Mouse (Mus musculus) forebrain, embryonic 15.5 days (tissue): ENCODE measurements around the gene Rps17. TPM values are rescaled to one million over a fixed set of nuclear protein-coding genes. Genes with fewer than 3 reads are reported as not detected.

ENCODE experiments used
- ATAC-seq: fragments of 200-750 bp; cut with Nextera tagmentation; replicated peaks from 2 replicates; pipeline ENCODE4 v1.8.0; 2017; ENCODE audit warnings: mild to moderate bottlenecking, moderate TSS enrichment, moderate library complexity
- H3K27ac ChIP-seq: fragments of 300-500 bp; sonication (generic); replicated peaks from 2 replicates; pipeline ENCODE4 v1.5.1; 2015; ENCODE audit warnings: mild to moderate bottlenecking, inconsistent platforms
- H3K27me3 ChIP-seq: fragments of 300-500 bp; sonication (generic); 2 replicates; pipeline ENCODE4 v1.6.1; 2015; ENCODE audit warnings: inconsistent platforms
- H3K36me3 ChIP-seq: fragments of 300-500 bp; sonication (generic); 2 replicates; pipeline ENCODE4 v1.6.1; 2015; ENCODE audit warnings: mild to moderate bottlenecking, inconsistent platforms
- H3K4me1 ChIP-seq: fragments of 300-500 bp; sonication (generic); 2 replicates; pipeline ENCODE4 v1.6.1; 2015; ENCODE audit warnings: inconsistent platforms
- H3K4me2 ChIP-seq: fragments of 300-500 bp; sonication (generic); replicated peaks from 2 replicates; pipeline ENCODE4 v1.6.1; 2015; ENCODE audit warnings: mild to moderate bottlenecking, inconsistent platforms
- H3K4me3 ChIP-seq: fragments of 300-500 bp; sonication (generic); 2 replicates; pipeline ENCODE4 v1.5.1; 2015; ENCODE audit warnings: mild to moderate bottlenecking, inconsistent platforms
- H3K9ac ChIP-seq: fragments of 300-500 bp; sonication (generic); replicated peaks from 2 replicates; pipeline ENCODE4 v1.6.1; 2015; ENCODE audit warnings: mild to moderate bottlenecking, inconsistent platforms
- H3K9me3 ChIP-seq: fragments of 300-500 bp; sonication (generic); 2 replicates; pipeline ENCODE4 v1.6.1; 2016; ENCODE audit warnings: inconsistent platforms
- WGBS: fragments of 180-500 bp; shearing (Covaris S2); methylation state at CpG from one replicate; pipeline ENCODE4 v1.1.7; 2015; ENCODE audit warnings: mixed read lengths; 5-methylcytosine and 5-hydroxymethylcytosine counted together
- polyA plus RNA-seq: library from polyadenylated mRNA; unstranded; fragments of >200 nt; fragmentation: Nextera tagmentation; extraction: Ambion mirVana; gene quantifications from 2 replicates; pipeline ENCODE4 v1.2.1, GENCODE M21; 2015

The Rps17 gene
- 804 and 852 TPM in 2 replicates for polyA plus RNA-seq

DNA sequence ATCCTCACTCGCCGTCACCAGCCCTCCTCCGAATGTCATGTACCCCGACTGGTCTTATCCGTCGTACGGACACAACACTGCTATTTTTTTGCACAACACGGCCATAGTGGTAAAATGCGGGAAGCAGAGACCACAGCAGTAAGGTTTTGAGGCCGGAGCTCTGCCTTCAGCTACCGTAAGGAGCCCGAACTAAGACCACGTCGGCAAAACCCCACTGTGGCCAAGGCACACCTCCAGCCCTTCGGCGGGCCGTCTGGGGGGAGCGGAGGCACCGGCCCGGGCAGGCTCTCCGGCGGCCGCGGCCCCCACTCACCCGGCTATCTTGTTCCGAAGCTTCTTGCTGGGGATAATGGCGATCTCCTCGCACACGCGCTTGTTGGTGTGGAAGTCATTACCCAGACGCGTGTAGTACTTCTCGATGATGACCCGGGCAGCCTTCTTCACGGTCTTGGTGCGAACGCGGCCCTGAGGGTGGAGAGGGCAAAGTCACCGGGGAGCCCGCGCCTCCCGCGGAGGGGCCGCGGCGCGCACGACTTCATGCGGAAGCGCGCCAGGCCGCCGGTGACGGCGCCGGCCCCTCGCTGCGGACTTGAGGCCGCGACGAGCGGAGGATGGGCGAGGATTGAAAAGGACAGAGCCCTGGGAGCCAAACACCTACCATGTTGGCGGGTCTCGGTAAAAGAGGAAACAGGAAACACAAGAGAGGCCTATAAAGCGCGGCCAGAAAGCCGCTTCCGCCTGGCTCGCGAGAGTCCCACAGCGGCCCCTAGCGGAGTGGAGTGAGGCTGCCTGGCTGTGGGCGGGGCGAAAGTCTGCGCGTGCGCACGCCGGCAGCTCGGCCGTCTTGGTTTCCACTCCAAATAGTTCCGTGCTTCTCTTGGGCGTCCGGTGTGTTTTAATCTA, at the start of gene Rps17:
Gene Rps17 (minus strand): TSS at position 711 of the 903 bp plus-strand sequence.
- ATAC-seq = peak; percentile 94
- peak within 1 kb of the TSS; percentile 71 for H3K9ac ChIP-seq
- no peaks in the 10 kb centered on the region for H3K9me3 ChIP-seq
- peak within 1 kb of the TSS; percentile 53 for H3K4me3 ChIP-seq
- under 1% methylated on average over 85 of the region's 85 CpGs for WGBS
- H3K27me3 ChIP-seq = no peaks in the 10 kb centered on the region
- H3K4me1 ChIP-seq = peaks cover 25% of the 10 kb centered on the region
- peak within 1 kb of the TSS; percentile 91 for H3K27ac ChIP-seq
- peaks cover 36% of the 10 kb centered on the region for H3K36me3 ChIP-seq
- H3K4me2 ChIP-seq = peak within 1 kb of the TSS; percentile 75

DNA sequence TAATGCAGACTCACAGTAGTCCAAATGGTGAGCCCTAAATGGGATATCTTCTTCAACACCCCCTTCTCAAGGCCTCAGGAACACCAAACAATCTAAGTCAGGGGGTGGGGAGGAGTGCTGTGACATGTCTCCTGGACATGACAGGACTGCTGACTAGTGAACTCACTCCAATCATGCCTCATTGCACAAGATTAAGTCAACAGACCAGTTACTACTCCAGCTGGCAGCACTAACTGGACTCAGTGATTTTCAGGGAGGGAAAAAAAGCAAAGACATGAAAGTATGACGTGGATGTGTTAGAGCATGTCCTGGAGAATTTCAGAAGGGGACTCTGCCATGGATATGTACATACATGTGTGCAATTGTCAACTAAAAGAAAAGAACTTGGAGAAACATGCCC, 34.3 kb upstream of the Rps17 start:
- H3K9ac ChIP-seq = no peak overlapping the region
- WGBS = 80% methylated on average over 1 of the region's 1 CpGs
- ATAC-seq = no peak
- no peak overlapping the region for H3K4me3 ChIP-seq
- H3K36me3 ChIP-seq = no peaks in the 10 kb centered on the region
- no peaks in the 10 kb centered on the region for H3K9me3 ChIP-seq
- H3K4me2 ChIP-seq = no peak overlapping the region
- no peaks in the 10 kb centered on the region for H3K4me1 ChIP-seq
- no peak overlapping the region for H3K27ac ChIP-seq
- no peaks in the 10 kb centered on the region for H3K27me3 ChIP-seq

DNA sequence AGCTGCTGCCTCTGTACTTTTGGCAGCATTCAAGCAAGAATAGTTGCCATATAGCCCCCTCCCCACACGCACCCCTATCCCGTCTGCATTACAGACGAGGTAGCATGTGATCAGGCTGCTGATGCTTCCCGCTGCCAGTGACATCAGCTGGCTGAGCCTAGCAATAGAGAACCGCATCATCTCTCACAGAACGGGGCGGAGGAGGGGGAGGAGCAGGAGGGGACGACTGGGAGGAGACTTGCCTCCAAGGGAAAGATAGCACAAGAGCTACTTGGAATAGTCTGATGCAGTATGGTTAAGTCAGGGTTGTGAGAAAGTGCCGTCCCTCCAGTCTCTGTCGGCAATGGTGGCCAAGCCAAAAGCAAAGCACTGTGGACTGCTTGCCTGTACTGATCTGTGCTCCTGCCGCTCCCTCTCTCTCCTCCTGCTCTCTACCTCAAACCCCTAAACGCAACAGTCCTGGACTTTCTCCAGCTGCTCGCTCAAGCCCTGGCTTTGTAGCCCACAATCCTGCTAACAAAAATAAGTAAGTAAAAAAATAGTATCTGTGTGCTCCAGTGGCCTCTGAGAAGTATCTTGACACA, 27.4 kb upstream of the Rps17 start:
- no peaks in the 10 kb centered on the region for H3K9me3 ChIP-seq
- peak overlapping the region; percentile 49 for H3K4me2 ChIP-seq
- H3K27me3 ChIP-seq = no peaks in the 10 kb centered on the region
- 0 out of 2 replicates have a peak overlapping the region, but pooled peaks have one; percentile 19 for H3K27ac ChIP-seq
- H3K4me3 ChIP-seq = peak overlapping the region; percentile 32
- H3K9ac ChIP-seq = peak overlapping the region; percentile 35
- 4% methylated on average over 13 of the region's 13 CpGs for WGBS
- ATAC-seq = peak; percentile 99
- no peaks in the 10 kb centered on the region for H3K36me3 ChIP-seq
- peaks cover 12% of the 10 kb centered on the region; the same call in 1 of the 2 replicates for H3K4me1 ChIP-seq

DNA sequence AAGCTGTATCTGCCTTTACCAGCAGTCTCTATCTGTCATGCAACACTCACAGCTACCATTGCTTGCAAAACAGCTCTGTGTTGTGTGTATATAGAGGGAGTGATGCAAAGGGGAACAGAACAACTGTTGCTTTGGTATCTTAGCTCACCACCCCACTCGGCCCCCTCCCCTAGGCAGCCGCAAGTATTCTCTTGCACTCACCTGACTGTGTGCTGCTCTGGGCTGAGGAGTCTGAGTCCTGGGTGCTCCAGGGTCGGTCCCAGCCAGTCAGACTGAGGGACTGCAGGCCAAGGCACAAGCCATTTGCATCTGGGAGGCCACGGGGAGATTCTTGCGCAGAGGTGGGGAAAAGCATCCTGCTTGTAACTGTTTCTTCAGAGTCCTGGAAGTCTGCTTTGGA, 26.8 kb upstream of the Rps17 start:
- peak overlapping the region; percentile 32 for H3K4me3 ChIP-seq

DNA sequence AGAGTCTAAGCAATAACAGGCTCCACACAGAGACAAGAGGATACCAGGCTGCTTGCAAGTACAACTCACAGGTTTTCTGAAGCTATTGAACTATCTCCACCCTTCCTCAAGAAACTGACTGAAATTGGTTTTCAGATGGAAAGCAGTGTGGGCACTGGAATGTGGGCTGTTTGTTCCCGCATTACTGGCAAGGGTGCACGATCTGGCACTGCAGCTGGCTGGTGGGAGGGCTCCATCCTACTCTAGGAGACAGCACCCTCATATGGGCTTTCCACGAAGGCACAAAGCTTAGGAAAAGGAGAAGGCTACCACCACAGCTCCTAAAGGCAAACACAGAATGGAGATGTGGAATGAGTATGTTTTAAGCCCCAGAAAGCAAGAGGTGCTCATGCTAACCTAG, 24.7 kb upstream of the Rps17 start:
- 67% methylated on average over 3 of the region's 3 CpGs for whole genome bisulfite sequencing
- Histone ChIP-seq H3K9ac (no peak overlapping the region), H3K4me2 (no peak overlapping the region), H3K36me3 (no peaks in the 10 kb centered on the region), H3K27ac (no peak overlapping the region), H3K27me3 (no peaks in the 10 kb centered on the region), H3K9me3 (no peaks in the 10 kb centered on the region), H3K4me1 (peaks cover 12% of the 10 kb centered on the region; the same call in 1 of the 2 replicates), H3K4me3 (no peak overlapping the region)
- no peak for ATAC-seq

More for the DNA sequence above, 26.8 kb upstream of the Rps17 start:
- Histone ChIP-seq H3K27ac (peak overlapping the region; percentile 19; the same call in 1 of the 2 replicates), H3K9me3 (no peaks in the 10 kb centered on the region), H3K9ac (no peak overlapping the region; the same call in 1 of the 2 replicates), H3K27me3 (no peaks in the 10 kb centered on the region), H3K4me1 (peaks cover 12% of the 10 kb centered on the region; the same call in 1 of the 2 replicates), H3K4me2 (peak overlapping the region; percentile 49), H3K36me3 (no peaks in the 10 kb centered on the region)
- WGBS = 15% methylated on average over 5 of the region's 5 CpGs
- peak; percentile 72 for ATAC-seq

DNA sequence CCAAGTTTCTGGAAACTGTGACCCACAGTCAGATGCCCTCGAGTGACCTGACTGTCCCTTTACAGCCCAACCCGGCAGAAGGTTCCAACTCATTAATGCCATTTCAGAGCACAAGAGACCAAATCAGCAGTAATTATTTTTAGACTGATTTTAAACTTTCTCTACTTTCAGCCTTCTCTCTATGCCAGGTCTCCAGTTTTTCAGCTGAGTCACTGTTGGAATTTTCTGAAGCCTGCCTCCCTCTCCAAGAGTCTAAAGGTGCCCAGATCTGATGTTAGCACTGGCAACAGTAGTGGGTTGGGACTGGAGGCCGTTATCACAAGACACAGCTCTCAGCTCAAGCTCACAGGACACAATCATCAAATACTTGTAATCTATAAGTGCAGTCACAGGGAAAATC, 22.9 kb upstream of the Rps17 start:
- no peak overlapping the region for H3K4me2 ChIP-seq
- no peaks in the 10 kb centered on the region for H3K27me3 ChIP-seq
- no peak for ATAC-seq
- H3K4me1 ChIP-seq = peaks cover 12% of the 10 kb centered on the region; the same call in 1 of the 2 replicates
- H3K4me3 ChIP-seq = no peak overlapping the region
- H3K9me3 ChIP-seq = no peaks in the 10 kb centered on the region
- H3K27ac ChIP-seq = no peak overlapping the region
- 61% methylated on average over 3 of the region's 3 CpGs for WGBS
- H3K36me3 ChIP-seq = no peaks in the 10 kb centered on the region
- H3K9ac ChIP-seq = no peak overlapping the region

DNA sequence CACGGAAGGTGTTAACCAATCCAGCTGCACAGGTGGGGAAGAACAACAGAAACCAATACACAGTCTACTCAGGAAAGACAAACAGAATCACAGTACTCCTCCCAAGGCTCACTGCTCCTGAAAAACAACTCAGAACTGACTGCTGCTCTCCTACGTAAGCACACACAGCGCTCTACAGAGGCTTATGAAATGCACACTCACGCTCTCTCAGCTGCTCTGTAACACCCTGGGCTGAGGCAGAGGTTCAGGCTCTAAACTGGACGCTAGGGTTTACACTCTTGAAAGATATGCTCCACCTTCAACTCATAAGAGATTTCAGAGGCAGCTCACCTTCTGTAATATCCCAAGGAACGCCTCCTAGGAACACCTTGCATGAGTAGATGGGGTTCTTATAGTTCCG, 11.9 kb upstream of the Rps17 start:
- Histone ChIP-seq H3K36me3 (no peaks in the 10 kb centered on the region), H3K9ac (no peak overlapping the region), H3K27ac (no peak overlapping the region), H3K4me2 (no peak overlapping the region), H3K4me1 (no peaks in the 10 kb centered on the region), H3K27me3 (no peaks in the 10 kb centered on the region), H3K9me3 (no peaks in the 10 kb centered on the region), H3K4me3 (no peak overlapping the region)
- 84% methylated on average over 7 of the region's 7 CpGs for WGBS
- no peak for ATAC-seq

DNA sequence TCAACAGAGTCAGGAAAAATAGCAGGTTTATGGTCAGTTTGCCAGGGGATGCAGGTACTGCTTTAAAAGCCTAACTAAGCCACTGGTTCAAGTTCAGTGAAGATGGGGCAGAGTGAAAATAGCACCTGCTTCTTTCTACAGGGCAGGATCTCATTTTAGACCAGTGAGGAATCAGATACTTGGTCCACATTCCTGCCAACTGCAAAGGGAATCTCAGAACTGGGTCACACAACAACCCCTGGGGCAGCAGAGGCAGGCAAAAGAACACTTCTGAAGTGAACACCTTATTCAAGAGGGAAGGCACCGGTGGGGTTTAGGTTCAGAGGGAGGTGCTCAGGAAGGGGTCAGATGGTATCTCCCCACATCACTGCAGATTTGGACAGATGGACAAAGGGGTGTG, 11.3 kb upstream of the Rps17 start:
- H3K27ac ChIP-seq = no peak overlapping the region
- H3K27me3 ChIP-seq = no peaks in the 10 kb centered on the region
- no peak for ATAC-seq
- H3K9me3 ChIP-seq = no peaks in the 10 kb centered on the region
- no peak overlapping the region for H3K4me2 ChIP-seq
- WGBS = 91% methylated on average over 1 of the region's 1 CpGs
- H3K9ac ChIP-seq = no peak overlapping the region
- H3K4me1 ChIP-seq = no peaks in the 10 kb centered on the region
- no peak overlapping the region for H3K4me3 ChIP-seq
- H3K36me3 ChIP-seq = no peaks in the 10 kb centered on the region

DNA sequence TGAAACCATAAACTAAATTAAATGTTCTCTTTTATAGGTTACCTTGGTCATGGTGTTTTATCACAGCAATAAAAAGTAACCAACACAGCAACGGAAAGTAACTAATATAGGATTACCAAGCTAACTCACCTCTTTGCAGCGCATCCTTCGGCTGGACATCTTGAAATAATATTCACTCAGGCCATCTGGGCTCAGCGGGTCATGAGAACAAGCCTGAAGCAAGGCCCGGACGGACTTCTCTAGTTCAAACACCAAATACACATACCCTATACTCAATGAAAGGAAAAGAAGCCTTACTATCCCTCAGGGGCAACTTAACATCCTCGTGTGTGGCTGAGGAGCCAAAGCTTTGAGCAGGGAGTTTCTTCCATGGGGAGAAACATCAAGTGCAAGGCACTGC, 10.7 kb upstream of the Rps17 start:
- no peaks in the 10 kb centered on the region for H3K36me3 ChIP-seq
- no peak overlapping the region for H3K4me2 ChIP-seq
- 90% methylated on average over 7 of the region's 7 CpGs for WGBS
- no peak overlapping the region for H3K27ac ChIP-seq
- ATAC-seq = no peak
- H3K4me1 ChIP-seq = no peaks in the 10 kb centered on the region
- no peak overlapping the region for H3K4me3 ChIP-seq
- H3K9me3 ChIP-seq = no peaks in the 10 kb centered on the region
- H3K9ac ChIP-seq = no peak overlapping the region
- H3K27me3 ChIP-seq = no peaks in the 10 kb centered on the region

DNA sequence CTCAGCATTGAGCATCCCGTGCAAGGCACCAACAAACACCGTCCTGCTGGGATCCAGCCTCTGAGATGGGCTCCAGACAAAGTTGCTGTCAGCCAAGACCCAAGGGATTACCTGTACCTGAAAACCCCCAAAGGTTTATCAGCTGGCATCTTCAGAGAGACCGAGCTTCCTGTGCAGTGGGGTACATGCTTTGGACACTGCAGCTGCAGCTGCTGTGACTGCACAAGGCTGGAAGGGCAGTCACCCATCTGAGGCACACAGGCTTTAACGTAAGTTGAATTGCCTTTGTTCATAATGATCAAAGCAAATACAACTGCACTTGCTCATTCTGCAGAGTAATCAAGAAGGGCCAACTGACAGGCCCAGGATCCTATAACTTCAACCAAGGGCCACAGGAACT, 6.8 kb upstream of the Rps17 start:
- Histone ChIP-seq H3K27ac (no peak overlapping the region), H3K9me3 (no peaks in the 10 kb centered on the region), H3K4me2 (no peak overlapping the region), H3K4me1 (no peaks in the 10 kb centered on the region), H3K9ac (no peak overlapping the region), H3K4me3 (no peak overlapping the region), H3K36me3 (no peaks in the 10 kb centered on the region), H3K27me3 (no peaks in the 10 kb centered on the region)
- ATAC-seq = no peak
- 76% methylated on average over 4 of the region's 4 CpGs for WGBS

DNA sequence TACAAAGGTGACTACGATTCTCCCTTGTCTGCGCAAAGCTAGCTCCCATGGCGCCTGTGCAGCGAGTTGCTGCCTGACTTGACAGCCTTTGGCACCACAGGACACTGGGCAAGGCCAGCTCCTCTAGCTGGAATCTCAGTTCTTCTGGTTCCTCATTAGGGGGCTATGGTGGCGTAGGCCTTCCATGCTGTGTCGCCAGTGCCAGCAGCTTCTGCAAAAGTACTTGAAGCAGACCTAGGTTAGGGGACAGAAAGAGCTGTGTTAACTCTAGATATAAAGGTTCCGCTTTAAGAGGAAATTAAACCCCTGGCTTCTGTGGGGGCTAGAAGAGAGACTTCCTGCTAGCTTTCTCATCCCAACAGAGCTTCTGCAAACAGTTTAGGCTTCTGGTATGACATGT, 3.2 kb upstream of the Rps17 start:
- no peak overlapping the region for H3K9ac ChIP-seq
- 34% methylated on average over 7 of the region's 7 CpGs for WGBS
- no peak overlapping the region for H3K27ac ChIP-seq
- H3K4me3 ChIP-seq = no peak overlapping the region
- H3K4me2 ChIP-seq = no peak overlapping the region
- H3K4me1 ChIP-seq = peaks cover 11% of the 10 kb centered on the region
- peaks cover 3% of the 10 kb centered on the region; the same call in 1 of the 2 replicates for H3K36me3 ChIP-seq
- H3K9me3 ChIP-seq = no peaks in the 10 kb centered on the region
- no peak for ATAC-seq
- H3K27me3 ChIP-seq = no peaks in the 10 kb centered on the region

DNA sequence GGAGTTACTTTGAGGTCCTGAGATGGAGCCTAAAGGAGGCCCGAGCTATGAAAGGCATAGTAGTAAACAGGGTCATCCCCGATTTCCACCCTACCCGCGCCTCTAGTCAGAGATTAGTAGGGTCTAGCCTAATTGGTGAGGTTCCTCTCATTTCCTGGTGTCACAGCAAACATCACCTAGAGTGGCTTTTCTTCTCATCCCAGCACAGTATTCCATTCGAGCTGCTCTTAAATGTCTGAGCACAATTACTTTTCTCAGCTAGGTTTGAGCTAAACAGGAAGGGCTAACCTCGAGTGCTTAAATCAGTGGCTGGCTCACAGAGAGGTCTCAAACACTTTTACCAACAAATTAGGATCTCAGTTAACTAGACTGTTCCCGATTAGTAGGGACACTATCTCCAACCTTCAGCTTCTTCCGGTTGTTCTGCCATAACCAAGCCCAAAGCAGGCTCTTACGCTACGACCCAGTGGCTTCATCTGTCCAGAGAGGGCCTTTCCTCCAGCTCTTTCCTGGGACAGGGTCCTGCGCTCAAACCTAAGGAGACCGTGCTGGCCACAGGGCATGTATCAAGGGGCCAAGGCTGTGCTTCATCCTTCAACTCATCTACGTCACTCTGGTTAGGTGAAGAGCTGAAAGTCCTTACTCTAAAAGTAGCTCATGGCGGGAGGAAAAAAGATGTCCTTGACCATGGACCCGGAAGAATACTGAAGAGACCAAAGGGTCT, 555 bp upstream of the Rps17 start:
- H3K9me3 ChIP-seq = no peaks in the 10 kb centered on the region
- peaks cover 27% of the 10 kb centered on the region for H3K36me3 ChIP-seq
- WGBS = 60% methylated on average over 15 of the region's 15 CpGs
- H3K4me3 ChIP-seq = peak overlapping the region; percentile 53
- ATAC-seq = 0 out of 2 replicates have a peak, but pooled peaks have one; percentile 1
- H3K4me2 ChIP-seq = peak overlapping the region; percentile 53
- peak overlapping the region; percentile 31; the same call in 1 of the 2 replicates for H3K27ac ChIP-seq
- peak overlapping the region; percentile 51 for H3K9ac ChIP-seq
- H3K4me1 ChIP-seq = peaks cover 25% of the 10 kb centered on the region
- no peaks in the 10 kb centered on the region for H3K27me3 ChIP-seq
